Mouse (Mus musculus) brain, embryonic 14.5 days (tissue): ENCODE results near the gene Erc2.

ENCODE experiments used
- CTCF ChIP-seq: fragments of 200-500 bp; IDR thresholded peaks from 2 replicates; pipeline ENCODE4 v1.5.1; 2012; ENCODE audit warnings: inconsistent platforms, mild to moderate bottlenecking, moderate library complexity, borderline replicate concordance; ENCODE audit not compliant: insufficient read depth, insufficient read length; ENCODE audit errors: extremely low read depth
- POLR2A ChIP-seq: fragments of 200-500 bp; IDR thresholded peaks from 2 replicates; pipeline ENCODE4 v1.6.1; 2012; ENCODE audit warnings: mild to moderate bottlenecking, inconsistent platforms, borderline replicate concordance; ENCODE audit not compliant: poor library complexity, insufficient read depth, insufficient read length, severe bottlenecking; ENCODE audit errors: extremely low read depth

DNA sequence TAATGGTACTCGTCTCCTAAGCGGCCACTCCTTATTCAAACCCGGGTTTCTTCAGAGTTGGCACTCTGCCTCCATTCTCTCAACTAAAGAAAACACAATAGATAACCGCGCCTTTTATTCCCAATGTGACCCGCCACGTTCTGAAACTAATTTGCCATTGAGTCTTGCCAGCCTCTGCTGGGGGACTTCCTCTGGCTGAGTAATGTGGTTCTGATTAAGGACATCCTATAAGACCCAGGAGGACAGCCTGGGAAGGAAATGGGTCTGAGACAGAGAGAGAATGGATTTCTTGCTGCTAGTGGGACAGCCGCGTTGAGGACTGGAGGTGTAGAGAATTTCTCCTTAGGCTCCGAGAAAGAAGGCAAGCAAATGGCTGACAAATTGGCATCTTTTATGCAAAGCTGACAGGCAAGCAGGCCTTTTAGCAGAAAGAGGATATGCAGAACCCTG is 753.4 kb downstream of the Erc2 start:
- TF ChIP-seq POLR2A (no peak), CTCF (no peak)
